Mouse (Mus musculus) heart, adult 2 months (tissue): ENCODE results near the gene Plxna4.

Experiments
- CTCF ChIP-seq: fragments of 200-600 bp; IDR thresholded peaks from 2 replicates; pipeline ENCODE4 v1.8.1; 2022; ENCODE audit warnings: antibody characterized with exemption, mild to moderate bottlenecking, moderate library complexity
- EP300 ChIP-seq: fragments of 200-500 bp; IDR thresholded peaks from 2 replicates; pipeline ENCODE4 v1.6.1; 2011; ENCODE audit warnings: low read depth, low read length, control low read depth; ENCODE audit not compliant: insufficient read depth

DNA sequence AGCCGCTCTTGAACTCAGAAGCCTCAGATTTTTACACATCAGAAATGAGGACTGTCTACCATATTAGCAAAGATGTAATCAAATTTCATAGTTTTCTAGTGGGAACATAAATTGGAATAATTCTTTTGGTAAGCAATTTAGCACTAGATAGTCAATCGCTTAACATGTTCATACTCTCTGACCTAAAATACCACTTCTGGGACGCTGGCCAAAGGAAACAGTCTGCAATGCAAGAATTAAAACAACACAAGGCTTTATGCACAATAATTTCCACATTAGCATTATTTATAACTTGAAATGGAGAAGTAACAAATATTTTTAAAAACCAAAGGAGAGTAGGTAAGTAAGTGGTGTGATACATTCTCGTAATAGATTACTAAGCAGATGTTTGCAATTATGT lies 170.6 kb downstream of the Plxna4 start:
- no peak for TF ChIP-seq EP300
- TF ChIP-seq CTCF, result no peak
